Mouse (Mus musculus) liver, adult 2 months (tissue): ENCODE results near the gene Ptprn2.

ENCODE experiments used
- CTCF ChIP-seq: fragments of 200-500 bp; IDR thresholded peaks from 2 replicates; pipeline ENCODE4 v1.5.1; 2011; ENCODE audit warnings: low read depth, low read length, control low read depth
- POLR2A ChIP-seq: fragments of 200-500 bp; IDR thresholded peaks from 2 replicates; pipeline ENCODE4 v1.6.1; 2011; ENCODE audit warnings: low read length, control low read depth; ENCODE audit not compliant: insufficient read depth; ENCODE audit errors: extremely low read depth

DNA sequence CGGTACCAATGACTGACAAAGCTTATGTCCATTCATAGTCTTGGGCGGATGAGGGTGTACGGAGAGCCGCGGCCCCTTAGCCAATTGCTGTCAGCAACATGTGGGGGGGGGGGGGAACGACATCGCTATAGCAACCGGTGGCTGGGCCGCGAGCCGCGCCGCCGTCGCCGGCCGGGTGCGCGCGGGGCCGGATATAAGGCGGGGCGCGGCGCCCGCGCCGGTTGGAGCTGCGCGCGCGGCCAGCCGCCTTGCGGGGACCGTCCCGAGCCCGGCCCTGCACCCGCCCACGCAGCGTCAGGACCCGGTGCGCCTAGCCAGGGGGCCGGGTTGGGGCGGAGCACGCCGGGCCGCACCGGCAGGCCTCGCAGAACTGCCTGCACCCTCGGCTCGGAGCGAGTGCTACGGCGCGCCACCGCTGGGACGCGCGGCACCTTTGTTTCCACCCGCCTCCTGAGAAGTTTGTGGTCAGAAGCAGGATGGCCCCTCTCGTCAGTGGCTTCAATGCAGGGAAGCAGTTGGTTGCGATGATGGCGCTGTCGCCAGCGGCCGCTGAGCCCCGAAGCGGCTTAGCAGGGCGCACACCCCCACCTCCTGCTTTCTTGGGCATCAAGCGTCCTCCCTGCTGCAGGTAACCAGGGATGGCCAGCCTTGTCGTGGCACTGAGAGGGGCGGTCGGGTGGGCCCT is 668.3 kb downstream of the Ptprn2 start:
- no peak for TF ChIP-seq POLR2A
- no peak for TF ChIP-seq CTCF
